Mouse (Mus musculus) heart, postnatal 0 days (tissue): ENCODE data around the gene Rnf167.

Source experiments
- CTCF ChIP-seq: IDR thresholded peaks from 2 replicates; pipeline ENCODE4 v1.5.1; 2016; ENCODE audit warnings: antibody characterized with exemption, control low read depth, low read depth
- EP300 ChIP-seq: IDR thresholded peaks from 2 replicates; pipeline ENCODE4 v1.6.1; 2016; ENCODE audit warnings: antibody characterized with exemption, low read depth

GRCm38 (mm10) chr11:70663957-70664356 is 16.9 kb downstream of the Rnf167 start:
- TF ChIP-seq EP300, result peak; percentile 53; the same call in 1 of the 2 replicates
- no peak for TF ChIP-seq CTCF
